Mouse (Mus musculus) left cerebral cortex, adult 11 months (tissue): ENCODE data around the gene Olfr27.

ENCODE experiments used
- DNase-seq: peaks from one replicate; pipeline ENCODE4 v3.0.0; 2022; ENCODE audit warnings: low spot score

The Olfr27 gene

GRCm38 (mm10) chr9:39127831-39128230 lies at the start of gene Olfr27:
TSS of gene Olfr27 (plus strand) at chr9:39128131.
- no peak for DNase-seq

GRCm38 (mm10) chr9:39078787-39079186 lies 49.1 kb upstream of the Olfr27 start, which contains the start of gene Olfr938:
TSS of gene Olfr938 (minus strand) at chr9:39078887.
- DNase-seq: no peak

DNA sequence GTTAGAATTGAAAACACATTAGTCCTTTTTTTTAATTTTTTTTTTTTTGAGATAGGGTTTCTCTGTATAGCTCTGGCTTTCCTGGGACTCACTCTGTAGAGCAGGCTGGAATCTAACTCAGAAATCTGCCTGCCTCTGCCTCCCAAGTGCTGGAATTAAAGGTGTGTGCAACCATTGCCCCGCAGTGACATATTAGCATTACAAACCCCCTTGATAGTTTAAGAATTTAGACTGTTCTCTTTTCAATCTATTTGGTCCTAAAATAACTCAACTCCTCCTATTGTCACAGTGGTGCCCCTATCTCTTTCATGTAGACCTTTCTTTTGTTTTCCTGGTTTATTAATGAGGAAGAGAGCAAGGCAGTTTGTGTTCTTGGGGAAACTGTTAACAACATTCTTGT lies 605 bp upstream of the Olfr27 start:
- no peak for DNase-seq

- DNase-seq: no peak
Measured at GRCm38 (mm10) chr9:39152401-39152800, 24.5 kb downstream of the Olfr27 start.

DNA sequence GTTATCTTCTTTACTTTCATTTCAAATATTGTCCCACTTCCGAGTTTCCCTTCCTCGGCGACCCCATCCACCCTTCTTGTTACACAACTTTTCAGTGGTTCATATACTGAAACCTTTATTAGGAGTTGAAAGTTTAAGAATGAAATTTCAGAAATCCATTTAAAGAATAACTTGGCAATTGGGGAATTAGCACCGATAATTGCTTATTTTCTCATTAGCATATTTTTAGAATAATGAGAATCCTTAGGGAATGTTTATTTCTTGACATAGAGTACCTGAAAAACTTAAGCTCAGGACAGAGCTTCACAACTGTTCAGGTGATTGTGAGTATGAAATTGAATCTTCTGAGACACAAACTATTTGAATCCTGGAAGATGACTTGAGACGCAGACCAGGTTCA lies 38.1 kb downstream of the Olfr27 start, which contains the start of gene Olfr943:
Gene Olfr943 (plus strand): TSS at position 301 of the 400 bp plus-strand sequence.
- no peak for DNase-seq
